Mouse (Mus musculus): ENCODE results near the gene Olfr659. TPM values are rescaled to one million over a fixed set of nuclear protein-coding genes. Genes with fewer than 3 reads are reported as not detected.
A peak's percentile ranks its signal among the peaks of the same experiment; 100 is the strongest.

Gene Olfr659
- polyA plus RNA-seq (2015; fragmentation: Nextera tagmentation; extraction: Ambion mirVana): not detected in 2 replicates

- 92% methylated on average over 3 of the region's 3 CpGs for WGBS
- H3K9me3 ChIP-seq: no peaks in the 10 kb centered on the region
- ATAC-seq (replicated peaks): no peak
- no peak within 1 kb of the TSS for H3K4me3 ChIP-seq
- no peaks in the 10 kb centered on the region for H3K27me3 ChIP-seq
- H3K4me1 ChIP-seq: no peaks in the 10 kb centered on the region
- H3K27ac ChIP-seq (replicated peaks): no peak within 1 kb of the TSS
- H3K9ac ChIP-seq (replicated peaks): no peak within 1 kb of the TSS
- H3K36me3 ChIP-seq: no peaks in the 10 kb centered on the region
- no peak within 1 kb of the TSS for H3K4me2 ChIP-seq (replicated peaks)
Observed at GRCm38 (mm10) chr7:104666453-104666852, at the start of gene Olfr659. Gene Olfr659 (plus strand): TSS chr7:104666753.

- no peaks in the 10 kb centered on the region for H3K27me3 ChIP-seq
- H3K36me3 ChIP-seq: no peaks in the 10 kb centered on the region
- no peak within 1 kb of the TSS for H3K27ac ChIP-seq (replicated peaks)
- no peaks in the 10 kb centered on the region for H3K4me1 ChIP-seq
- no peak within 1 kb of the TSS for H3K9ac ChIP-seq (replicated peaks)
- H3K4me2 ChIP-seq (replicated peaks): no peak within 1 kb of the TSS
- ATAC-seq (replicated peaks): no peak
- H3K4me3 ChIP-seq: no peak within 1 kb of the TSS
- H3K9me3 ChIP-seq: no peaks in the 10 kb centered on the region
Observed at GRCm38 (mm10) chr7:104624494-104624893, 42.1 kb upstream of the Olfr659 start, which contains the start of gene Olfr657. Gene Olfr657 (plus strand): TSS chr7:104624794.

DNA sequence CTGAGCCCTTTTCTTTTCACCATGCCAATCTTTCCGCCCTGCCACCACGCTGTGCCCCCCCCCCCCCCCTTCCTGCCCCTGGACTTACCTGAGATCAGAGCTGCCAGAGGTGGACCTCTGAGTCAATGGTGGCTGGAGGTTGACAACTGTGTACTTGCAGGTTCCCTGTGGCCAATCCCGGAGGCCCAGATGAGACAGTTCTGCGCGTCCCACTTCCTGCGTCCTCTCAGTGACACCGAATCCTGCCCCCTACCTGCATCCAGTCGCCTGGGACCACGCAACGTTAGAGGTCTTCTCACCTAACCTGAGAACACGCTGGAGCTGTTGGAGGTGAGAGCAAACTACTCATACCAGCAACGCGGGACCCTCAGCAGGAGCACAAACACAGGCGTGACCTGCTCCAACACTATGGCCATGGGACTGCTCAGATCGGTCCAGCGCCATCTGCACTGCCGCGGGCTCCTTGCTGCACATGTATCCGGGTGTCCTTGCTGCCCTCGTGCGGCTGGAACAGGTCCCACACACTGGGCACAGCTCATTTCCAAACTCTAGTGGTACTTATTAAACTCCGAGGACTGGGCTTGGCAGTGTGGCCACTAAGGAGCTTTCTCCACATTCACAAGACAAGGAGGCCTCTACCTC lies 19.6 kb upstream of the Olfr659 start, which contains the start of gene Olfr658:
TSS of gene Olfr658 (minus strand) at position 465 of the 642 bp plus-strand sequence.
- H3K9me3 ChIP-seq: no peaks in the 10 kb centered on the region
- no peaks in the 10 kb centered on the region for H3K4me1 ChIP-seq
- ATAC-seq (replicated peaks): peak; percentile 95
- H3K27me3 ChIP-seq: no peaks in the 10 kb centered on the region
- peak within 1 kb of the TSS; percentile 45 for H3K4me2 ChIP-seq (replicated peaks)
- 34% methylated on average over 21 of the region's 22 CpGs for WGBS
- no peak within 1 kb of the TSS for H3K9ac ChIP-seq (replicated peaks)
- no peak within 1 kb of the TSS for H3K27ac ChIP-seq (replicated peaks)
- H3K4me3 ChIP-seq: peak within 1 kb of the TSS; percentile 31
- H3K36me3 ChIP-seq: no peaks in the 10 kb centered on the region

DNA sequence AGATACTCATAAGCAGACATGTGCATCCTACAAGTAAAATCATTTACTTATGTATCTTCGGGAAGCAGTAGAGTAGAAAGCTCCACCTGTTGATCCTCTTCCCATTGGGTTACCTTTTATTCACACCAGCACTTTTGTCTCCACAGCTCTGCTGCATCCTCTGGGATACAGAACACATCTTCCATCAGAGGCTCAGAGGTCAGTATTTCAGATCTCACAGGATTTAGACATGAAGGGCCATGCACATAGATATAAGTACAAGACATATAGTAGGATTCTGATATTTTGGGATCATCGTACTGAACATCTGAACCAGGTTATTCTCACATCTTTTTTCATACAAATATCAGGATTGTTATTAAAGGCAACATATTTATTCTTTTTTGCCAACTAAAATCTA lies 19.6 kb downstream of the Olfr659 start, which contains the start of gene Olfr661:
TSS of gene Olfr661 (plus strand) at position 301 of the 400 bp plus-strand sequence.
- H3K36me3 ChIP-seq: no peaks in the 10 kb centered on the region
- H3K9ac ChIP-seq (replicated peaks): no peak within 1 kb of the TSS
- ATAC-seq (replicated peaks): no peak
- H3K4me3 ChIP-seq: no peak within 1 kb of the TSS
- H3K4me2 ChIP-seq (replicated peaks): no peak within 1 kb of the TSS
- H3K27me3 ChIP-seq: no peaks in the 10 kb centered on the region
- no peaks in the 10 kb centered on the region for H3K4me1 ChIP-seq
- 99% methylated on average over 2 of the region's 2 CpGs for WGBS
- no peak within 1 kb of the TSS for H3K27ac ChIP-seq (replicated peaks)
- no peaks in the 10 kb centered on the region for H3K9me3 ChIP-seq

Other genes with a start within 250 kb of the Olfr659 start
- 0.41 and 0.43 TPM in 2 replicates for gene Trim30a, start 201.6 kb upstream of the Olfr659 start, polyA plus RNA-seq (2015; fragmentation: Nextera tagmentation; extraction: Ambion mirVana)
- 0.14 and 0.28 TPM in 2 replicates for gene Trim30d, start 158.9 kb upstream of the Olfr659 start, polyA plus RNA-seq (2015; fragmentation: Nextera tagmentation; extraction: Ambion mirVana)
- not detected in 2 replicates for gene Olfr651, start 116.6 kb upstream of the Olfr659 start, polyA plus RNA-seq (2015; fragmentation: Nextera tagmentation; extraction: Ambion mirVana)
- not detected in 2 replicates for gene Olfr652, start 105.9 kb upstream of the Olfr659 start, polyA plus RNA-seq (2015; fragmentation: Nextera tagmentation; extraction: Ambion mirVana)
- not detected in 2 replicates for gene Olfr653, start 89.4 kb upstream of the Olfr659 start, polyA plus RNA-seq (2015; fragmentation: Nextera tagmentation; extraction: Ambion mirVana)
- not detected in 2 replicates for gene Olfr654, start 79.7 kb upstream of the Olfr659 start, polyA plus RNA-seq (2015; fragmentation: Nextera tagmentation; extraction: Ambion mirVana)
- gene Olfr655, start 65.0 kb upstream of the Olfr659 start, polyA plus RNA-seq (2015; fragmentation: Nextera tagmentation; extraction: Ambion mirVana): 0.15 TPM in 1 of 2 replicates, not detected in the other
- not detected in 2 replicates for gene Olfr656, start 52.8 kb upstream of the Olfr659 start, polyA plus RNA-seq (2015; fragmentation: Nextera tagmentation; extraction: Ambion mirVana)
- gene Olfr657, start 42.0 kb upstream of the Olfr659 start, polyA plus RNA-seq (2015; fragmentation: Nextera tagmentation; extraction: Ambion mirVana): not detected in 2 replicates
- 0.08 TPM in 1 of 2 replicates, not detected in the other for gene Olfr658, start 19.4 kb upstream of the Olfr659 start, polyA plus RNA-seq (2015; fragmentation: Nextera tagmentation; extraction: Ambion mirVana)
- gene Olfr661, start 19.7 kb downstream of the Olfr659 start, polyA plus RNA-seq (2015; fragmentation: Nextera tagmentation; extraction: Ambion mirVana): not detected in 2 replicates
- not detected in 2 replicates for gene Usp17le, start 110.7 kb downstream of the Olfr659 start, polyA plus RNA-seq (2015; fragmentation: Nextera tagmentation; extraction: Ambion mirVana)
- not detected in 2 replicates for gene Usp17lb, start 175.8 kb downstream of the Olfr659 start, polyA plus RNA-seq (2015; fragmentation: Nextera tagmentation; extraction: Ambion mirVana)
- gene Usp17la, start 190.3 kb downstream of the Olfr659 start, polyA plus RNA-seq (2015; fragmentation: Nextera tagmentation; extraction: Ambion mirVana): not detected in 2 replicates
- gene Olfr665, start 211.3 kb downstream of the Olfr659 start, polyA plus RNA-seq (2015; fragmentation: Nextera tagmentation; extraction: Ambion mirVana): not detected in 2 replicates
- gene Olfr666, start 229.2 kb downstream of the Olfr659 start, polyA plus RNA-seq (2015; fragmentation: Nextera tagmentation; extraction: Ambion mirVana): not detected in 2 replicates